Mouse (Mus musculus): ENCODE data around the gene Mylk. TPM values are rescaled to one million over a fixed set of nuclear protein-coding genes. Genes with fewer than 3 reads are reported as not detected.

Mylk gene
- polyA plus RNA-seq, 1 experiment from 2014 or later = 5.7 TPM

DNA sequence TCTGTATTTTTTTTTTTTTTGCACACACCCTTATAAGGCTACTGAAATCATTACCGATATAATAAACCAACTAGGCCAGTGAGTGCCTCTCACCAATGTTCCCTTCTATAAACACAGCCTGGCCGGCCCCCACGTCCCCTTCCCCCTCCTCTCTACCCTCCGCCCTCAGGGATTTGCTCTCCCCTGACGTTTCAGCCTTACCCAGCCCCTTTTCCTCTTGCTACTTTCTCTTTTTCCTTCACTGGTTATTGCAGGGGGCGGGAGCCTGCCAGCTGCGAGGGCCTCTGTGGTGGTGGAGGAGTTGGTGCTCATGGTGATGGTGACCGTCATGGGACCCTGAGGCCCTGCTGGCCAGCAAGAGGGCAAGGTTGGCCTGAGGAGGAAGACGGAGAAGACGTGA is 176.3 kb downstream of the Mylk start:
- Histone ChIP-seq H3K9me3 (replicated peaks; ENCODE audit: control insufficient read depth, low read length, poor library complexity, severe bottlenecking) (no peaks in the 10 kb centered on the region), H3K9ac (ENCODE audit: low read depth, low read length) (no peak overlapping the region), H3K4me1 (ENCODE audit: control insufficient read depth, insufficient read depth, low read length) (0 out of 2 replicates have a peak, but pooled peaks cover under 1% of the 10 kb centered on the region), H3K36me3 (ENCODE audit: control insufficient read depth, insufficient read depth, low read length) (no peaks in the 10 kb centered on the region), H3K27me3 (ENCODE audit: control insufficient read depth, insufficient read depth, low read depth, low read length) (no peaks in the 10 kb centered on the region), H3K4me2 (ENCODE audit: low read length) (no peak overlapping the region), H3K27ac (ENCODE audit: low read length) (no peak overlapping the region), H3K4me3 (ENCODE audit: low read depth, low read length) (no peak overlapping the region)
- WGBS = 79% methylated on average over 10 of the region's 10 CpGs
- ATAC-seq = no peak

- no peak for ATAC-seq
- Histone ChIP-seq H3K27me3 (ENCODE audit: control insufficient read depth, insufficient read depth, low read depth, low read length) (no peaks in the 10 kb centered on the region), H3K4me2 (ENCODE audit: low read length) (no peak overlapping the region), H3K9me3 (replicated peaks; ENCODE audit: control insufficient read depth, low read length, poor library complexity, severe bottlenecking) (no peaks in the 10 kb centered on the region), H3K9ac (ENCODE audit: low read depth, low read length) (no peak overlapping the region), H3K4me3 (ENCODE audit: low read depth, low read length) (no peak overlapping the region), H3K4me1 (ENCODE audit: control insufficient read depth, insufficient read depth, low read length) (peaks cover 6% of the 10 kb centered on the region; the same call in 1 of the 2 replicates), H3K27ac (ENCODE audit: low read length) (no peak overlapping the region), H3K36me3 (ENCODE audit: control insufficient read depth, insufficient read depth, low read length) (no peaks in the 10 kb centered on the region)
- WGBS = 89% methylated on average over 9 of the region's 9 CpGs
Observed at GRCm38 (mm10) chr16:34923630-34924029, 178.6 kb downstream of the Mylk start.

- Histone ChIP-seq H3K4me1 (ENCODE audit: control insufficient read depth, insufficient read depth, low read length) (peaks cover 6% of the 10 kb centered on the region; the same call in 1 of the 2 replicates), H3K9ac (ENCODE audit: low read depth, low read length) (no peak overlapping the region), H3K4me2 (ENCODE audit: low read length) (no peak overlapping the region), H3K27me3 (ENCODE audit: control insufficient read depth, insufficient read depth, low read depth, low read length) (no peaks in the 10 kb centered on the region), H3K9me3 (replicated peaks; ENCODE audit: control insufficient read depth, low read length, poor library complexity, severe bottlenecking) (no peaks in the 10 kb centered on the region), H3K4me3 (ENCODE audit: low read depth, low read length) (no peak overlapping the region), H3K36me3 (ENCODE audit: control insufficient read depth, insufficient read depth, low read length) (no peaks in the 10 kb centered on the region), H3K27ac (ENCODE audit: low read length) (no peak overlapping the region)
- ATAC-seq = no peak
- 67% methylated on average over 5 of the region's 5 CpGs for WGBS
Observed at GRCm38 (mm10) chr16:34924324-34924723, 179.3 kb downstream of the Mylk start.

DNA sequence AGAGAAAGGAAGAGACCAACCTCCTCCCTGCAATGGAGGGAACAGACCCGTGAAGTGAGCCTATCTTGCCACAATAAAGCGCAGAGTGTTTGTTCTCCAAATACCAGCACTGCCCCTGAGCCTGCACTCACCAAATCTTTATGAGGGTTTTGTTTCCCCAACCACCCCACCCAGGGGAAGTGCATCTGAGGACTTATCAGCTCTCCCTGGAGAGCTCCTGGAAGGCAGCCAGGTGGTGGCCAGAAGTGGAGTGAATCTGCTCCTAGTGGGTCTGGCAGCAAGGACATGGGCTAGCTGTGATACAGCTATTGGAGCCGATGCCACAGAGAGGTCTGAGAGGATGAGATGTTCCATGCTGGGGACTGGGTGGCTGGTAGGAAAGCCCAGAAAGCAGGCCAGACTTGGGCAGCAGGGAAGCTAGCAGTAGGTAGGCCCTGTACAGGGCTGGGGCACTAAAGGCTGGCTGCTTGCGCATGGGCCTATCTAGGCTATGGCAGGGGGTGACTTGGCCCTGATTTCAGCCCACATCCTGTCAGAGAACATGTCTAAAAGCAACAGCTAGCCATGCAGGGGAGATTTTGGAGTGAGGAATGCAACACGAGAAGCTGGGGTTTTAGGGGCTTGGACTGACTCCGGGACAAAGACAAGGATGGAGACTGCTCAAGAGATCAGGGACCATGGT is 180.1 kb downstream of the Mylk start:
- H3K27me3 ChIP-seq (ENCODE audit: control insufficient read depth, insufficient read depth, low read depth, low read length) = no peaks in the 10 kb centered on the region
- no peaks in the 10 kb centered on the region for H3K9me3 ChIP-seq (replicated peaks; ENCODE audit: control insufficient read depth, low read length, poor library complexity, severe bottlenecking)
- WGBS = 67% methylated on average over 6 of the region's 6 CpGs
- no peaks in the 10 kb centered on the region for H3K36me3 ChIP-seq (ENCODE audit: control insufficient read depth, insufficient read depth, low read length)
- H3K9ac ChIP-seq (ENCODE audit: low read depth, low read length) = no peak overlapping the region
- no peak overlapping the region for H3K27ac ChIP-seq (ENCODE audit: low read length)
- peaks cover 6% of the 10 kb centered on the region; the same call in 1 of the 2 replicates for H3K4me1 ChIP-seq (ENCODE audit: control insufficient read depth, insufficient read depth, low read length)
- no peak overlapping the region for H3K4me2 ChIP-seq (ENCODE audit: low read length)
- H3K4me3 ChIP-seq (ENCODE audit: low read depth, low read length) = no peak overlapping the region
- ATAC-seq = no peak

DNA sequence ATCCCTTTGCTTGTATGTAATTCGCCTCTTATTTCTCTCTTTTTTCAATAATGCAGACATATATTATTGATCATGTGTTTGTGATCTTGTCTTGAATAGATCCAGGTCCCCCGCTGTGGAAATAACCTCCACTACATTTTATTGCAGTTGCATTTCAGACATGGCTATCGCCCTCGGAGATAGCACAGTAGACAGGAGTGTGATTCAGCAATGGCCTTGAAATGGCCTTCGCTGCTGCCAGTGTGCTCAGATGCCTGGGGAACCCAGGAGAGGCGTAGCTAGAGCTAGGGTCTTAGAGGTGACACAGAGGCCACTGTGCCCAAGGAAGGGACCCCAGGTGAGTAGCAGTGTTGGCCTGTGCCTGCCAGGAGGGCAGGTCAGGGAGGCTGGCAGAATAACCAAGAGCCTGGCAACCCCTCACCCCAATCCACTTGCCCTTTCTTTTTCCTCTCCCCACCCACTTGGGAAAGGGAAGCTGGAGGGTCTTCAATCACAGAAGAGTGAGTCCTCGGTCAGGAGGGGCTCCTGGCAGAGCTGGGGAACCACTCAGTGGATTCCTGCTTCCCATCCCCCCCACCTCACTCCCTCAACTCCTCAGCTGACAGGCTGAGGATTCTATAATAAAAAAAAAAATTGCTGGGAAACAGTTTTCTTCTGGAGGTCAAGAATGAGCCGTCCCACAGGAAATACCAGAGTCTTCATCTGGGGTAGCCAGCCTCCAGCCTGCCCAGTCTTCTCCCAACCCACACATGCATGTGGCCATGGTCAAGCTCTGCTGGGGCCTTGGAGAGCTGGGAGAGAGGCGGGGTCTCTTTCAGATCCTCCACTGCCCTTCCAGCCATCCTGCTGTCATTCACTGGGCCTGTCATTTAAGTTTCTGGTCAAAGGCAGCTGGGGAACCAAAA is 181.8 kb downstream of the Mylk start:
- ATAC-seq = no peak
- peaks cover 6% of the 10 kb centered on the region; the same call in 1 of the 2 replicates for H3K4me1 ChIP-seq (ENCODE audit: control insufficient read depth, insufficient read depth, low read length)
- no peak overlapping the region for H3K4me2 ChIP-seq (ENCODE audit: low read length)
- no peak overlapping the region for H3K27ac ChIP-seq (ENCODE audit: low read length)
- no peak overlapping the region for H3K9ac ChIP-seq (ENCODE audit: low read depth, low read length)
- H3K9me3 ChIP-seq (replicated peaks; ENCODE audit: control insufficient read depth, low read length, poor library complexity, severe bottlenecking) = no peaks in the 10 kb centered on the region
- no peaks in the 10 kb centered on the region for H3K36me3 ChIP-seq (ENCODE audit: control insufficient read depth, insufficient read depth, low read length)
- H3K27me3 ChIP-seq (ENCODE audit: control insufficient read depth, insufficient read depth, low read depth, low read length) = no peaks in the 10 kb centered on the region
- 83% methylated on average over 9 of the region's 9 CpGs for WGBS
- no peak overlapping the region for H3K4me3 ChIP-seq (ENCODE audit: low read depth, low read length)

GRCm38 (mm10) chr16:34929686-34930085 is 184.7 kb downstream of the Mylk start:
- no peaks in the 10 kb centered on the region for H3K9me3 ChIP-seq (replicated peaks; ENCODE audit: control insufficient read depth, low read length, poor library complexity, severe bottlenecking)
- 89% methylated on average over 8 of the region's 8 CpGs for WGBS
- H3K27me3 ChIP-seq (ENCODE audit: control insufficient read depth, insufficient read depth, low read depth, low read length) = no peaks in the 10 kb centered on the region
- no peak overlapping the region for H3K9ac ChIP-seq (ENCODE audit: low read depth, low read length)
- H3K4me2 ChIP-seq (ENCODE audit: low read length) = no peak overlapping the region
- no peaks in the 10 kb centered on the region for H3K36me3 ChIP-seq (ENCODE audit: control insufficient read depth, insufficient read depth, low read length)
- no peak for ATAC-seq
- no peak overlapping the region for H3K4me3 ChIP-seq (ENCODE audit: low read depth, low read length)
- H3K4me1 ChIP-seq (ENCODE audit: control insufficient read depth, insufficient read depth, low read length) = peaks cover 6% of the 10 kb centered on the region; the same call in 1 of the 2 replicates
- H3K27ac ChIP-seq (ENCODE audit: low read length) = no peak overlapping the region

DNA sequence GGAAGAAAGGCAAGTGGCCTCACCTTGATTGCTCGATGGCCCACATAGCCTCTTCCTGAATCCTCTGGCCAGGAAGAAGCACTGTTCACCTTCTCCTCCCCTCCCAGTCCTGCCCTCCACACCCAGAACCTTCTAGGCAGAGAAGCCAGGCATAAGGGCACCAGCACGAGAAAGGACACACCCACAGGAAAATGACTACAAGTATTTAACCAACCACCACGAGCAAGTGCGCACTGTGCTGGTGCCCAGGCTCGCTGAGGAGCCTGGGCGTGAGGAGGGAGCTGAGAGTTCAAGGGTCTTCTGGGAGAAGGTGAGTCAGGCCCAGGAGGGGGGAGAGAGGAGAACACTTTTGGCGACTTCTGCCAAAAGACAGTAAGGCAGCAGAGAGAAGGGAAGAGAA is 185.1 kb downstream of the Mylk start:
- no peak overlapping the region for H3K4me3 ChIP-seq (ENCODE audit: low read depth, low read length)
- H3K9ac ChIP-seq (ENCODE audit: low read depth, low read length) = no peak overlapping the region
- whole genome bisulfite sequencing = 78% methylated on average over 7 of the region's 7 CpGs
- H3K27me3 ChIP-seq (ENCODE audit: control insufficient read depth, insufficient read depth, low read depth, low read length) = no peaks in the 10 kb centered on the region
- peaks cover 6% of the 10 kb centered on the region; the same call in 1 of the 2 replicates for H3K4me1 ChIP-seq (ENCODE audit: control insufficient read depth, insufficient read depth, low read length)
- no peak overlapping the region for H3K27ac ChIP-seq (ENCODE audit: low read length)
- no peaks in the 10 kb centered on the region for H3K36me3 ChIP-seq (ENCODE audit: control insufficient read depth, insufficient read depth, low read length)
- H3K4me2 ChIP-seq (ENCODE audit: low read length) = no peak overlapping the region
- no peak for ATAC-seq
- H3K9me3 ChIP-seq (replicated peaks; ENCODE audit: control insufficient read depth, low read length, poor library complexity, severe bottlenecking) = no peaks in the 10 kb centered on the region

- H3K4me3 ChIP-seq (ENCODE audit: low read depth, low read length) = no peak overlapping the region
- no peaks in the 10 kb centered on the region for H3K36me3 ChIP-seq (ENCODE audit: control insufficient read depth, insufficient read depth, low read length)
- no peak for ATAC-seq
- H3K4me1 ChIP-seq (ENCODE audit: control insufficient read depth, insufficient read depth, low read length) = peaks cover 5% of the 10 kb centered on the region; the same call in 1 of the 2 replicates
- no peak overlapping the region for H3K4me2 ChIP-seq (ENCODE audit: low read length)
- no peak overlapping the region for H3K9ac ChIP-seq (ENCODE audit: low read depth, low read length)
- H3K9me3 ChIP-seq (replicated peaks; ENCODE audit: control insufficient read depth, low read length, poor library complexity, severe bottlenecking) = no peaks in the 10 kb centered on the region
- no peaks in the 10 kb centered on the region for H3K27me3 ChIP-seq (ENCODE audit: control insufficient read depth, insufficient read depth, low read depth, low read length)
- no peak overlapping the region for H3K27ac ChIP-seq (ENCODE audit: low read length)
- 78% methylated on average over 2 of the region's 2 CpGs for WGBS
Observed at GRCm38 (mm10) chr16:34931306-34931705, 186.3 kb downstream of the Mylk start.

DNA sequence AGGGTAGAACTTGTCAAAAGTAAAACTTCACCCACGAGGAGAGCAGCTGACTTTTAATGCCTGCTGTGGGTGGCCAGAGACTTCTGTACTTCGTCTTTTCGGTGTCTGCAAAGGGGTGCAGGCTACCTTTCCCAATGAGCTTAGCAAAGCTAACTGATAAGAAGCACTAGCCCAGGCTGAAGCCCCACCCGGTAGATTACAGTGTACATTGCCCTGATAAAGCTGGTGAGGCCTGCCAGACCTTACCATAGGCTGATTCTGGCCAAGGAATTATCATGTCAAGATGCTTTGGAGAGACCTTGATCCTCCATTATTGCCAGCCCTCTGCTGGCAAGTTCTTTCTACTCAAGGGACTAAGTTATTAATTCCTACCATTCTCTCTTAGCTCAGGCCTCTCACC is 188.2 kb downstream of the Mylk start:
- WGBS = 89% methylated on average over 4 of the region's 4 CpGs
- H3K4me2 ChIP-seq (ENCODE audit: low read length) = no peak overlapping the region
- no peaks in the 10 kb centered on the region for H3K9me3 ChIP-seq (replicated peaks; ENCODE audit: control insufficient read depth, low read length, poor library complexity, severe bottlenecking)
- H3K9ac ChIP-seq (ENCODE audit: low read depth, low read length) = no peak overlapping the region
- no peak overlapping the region for H3K4me3 ChIP-seq (ENCODE audit: low read depth, low read length)
- H3K4me1 ChIP-seq (ENCODE audit: control insufficient read depth, insufficient read depth, low read length) = no peaks in the 10 kb centered on the region
- no peak for ATAC-seq
- H3K27me3 ChIP-seq (ENCODE audit: control insufficient read depth, insufficient read depth, low read depth, low read length) = no peaks in the 10 kb centered on the region
- no peak overlapping the region for H3K27ac ChIP-seq (ENCODE audit: low read length)
- no peaks in the 10 kb centered on the region for H3K36me3 ChIP-seq (ENCODE audit: control insufficient read depth, insufficient read depth, low read length)

Data from midbrain, embryonic 16.5 days (tissue).